Mouse (Mus musculus): Measurements from ENCODE around the gene Gm10644. TPM values are rescaled to one million over a fixed set of nuclear protein-coding genes. Genes with fewer than 3 reads are reported as not detected.

The Gm10644 gene
- 0.76 and 0.84 TPM in 2 replicates for polyA plus RNA-seq (2015; fragmentation: Nextera tagmentation; extraction: Ambion mirVana)

- peak; percentile 100 for ATAC-seq (ENCODE audit: low FRiP score)
- H3K27ac ChIP-seq: peak within 1 kb of the TSS; percentile 74
- peak within 1 kb of the TSS; percentile 97 for H3K4me2 ChIP-seq
- H3K9me3 ChIP-seq: no peaks in the 10 kb centered on the region
- H3K4me1 ChIP-seq (replicated peaks): peaks cover 19% of the 10 kb centered on the region
- 0% methylated on average over 75 of the region's 75 CpGs for WGBS
- H3K36me3 ChIP-seq: no peaks in the 10 kb centered on the region
- no peaks in the 10 kb centered on the region for H3K27me3 ChIP-seq
- H3K4me3 ChIP-seq: peak within 1 kb of the TSS; percentile 58
- peak within 1 kb of the TSS; percentile 68 for H3K9ac ChIP-seq
Observed at GRCm38 (mm10) chr8:83955106-83955957, at the start of gene Gm10644, which contains the start of gene Asf1b. Gene Gm10644, minus strand, starts transcription at chr8:83955205. Gene Asf1b, plus strand, starts transcription at chr8:83955507.

- WGBS: under 1% methylated on average over 30 of the region's 30 CpGs
Observed at GRCm38 (mm10) chr8:84004533-84005201, 49.7 kb upstream of the Gm10644 start.

GRCm38 (mm10) chr8:84003612-84004246, 48.7 kb upstream of the Gm10644 start:
- peak overlapping the region; percentile 90 for H3K4me2 ChIP-seq
- peaks cover 40% of the 10 kb centered on the region for H3K4me1 ChIP-seq (replicated peaks)
- H3K4me3 ChIP-seq: peak overlapping the region; percentile 59
- H3K27ac ChIP-seq: no peak overlapping the region
- H3K9ac ChIP-seq: peak overlapping the region; percentile 82
- peaks cover 32% of the 10 kb centered on the region for H3K27me3 ChIP-seq
- peaks cover 10% of the 10 kb centered on the region for H3K36me3 ChIP-seq
- no peaks in the 10 kb centered on the region for H3K9me3 ChIP-seq
- ATAC-seq (ENCODE audit: low FRiP score): no peak
- 80% methylated on average over 6 of the region's 6 CpGs for WGBS

More at GRCm38 (mm10) chr8:84004533-84005201, 49.7 kb upstream of the Gm10644 start:
- Histone ChIP-seq H3K27ac (peak overlapping the region; percentile 67), H3K36me3 (peaks cover 5% of the 10 kb centered on the region), H3K27me3 (peaks cover 34% of the 10 kb centered on the region), H3K9ac (peak overlapping the region; percentile 82), H3K4me2 (peak overlapping the region; percentile 90), H3K9me3 (no peaks in the 10 kb centered on the region), H3K4me3 (peak overlapping the region; percentile 59), H3K4me1 (replicated peaks) (peaks cover 30% of the 10 kb centered on the region)
- ATAC-seq (ENCODE audit: low FRiP score): peak; percentile 79

GRCm38 (mm10) chr8:84002957-84003611, 48.1 kb upstream of the Gm10644 start:
- Histone ChIP-seq H3K27me3 (peaks cover 31% of the 10 kb centered on the region), H3K27ac (no peak overlapping the region), H3K9ac (no peak overlapping the region), H3K4me3 (no peak overlapping the region), H3K4me1 (replicated peaks) (peaks cover 42% of the 10 kb centered on the region), H3K4me2 (no peak overlapping the region; the same call in 1 of the 2 replicates), H3K36me3 (peaks cover 10% of the 10 kb centered on the region), H3K9me3 (no peaks in the 10 kb centered on the region)
- 62% methylated on average over 12 of the region's 12 CpGs for WGBS
- ATAC-seq (ENCODE audit: low FRiP score): no peak

GRCm38 (mm10) chr8:84001281-84002000, 46.4 kb upstream of the Gm10644 start, which contains the start of gene 1700067K01Rik:
Gene 1700067K01Rik, plus strand, starts transcription at chr8:84001502.
- Histone ChIP-seq H3K9ac (peak within 1 kb of the TSS; percentile 35), H3K4me2 (peak within 1 kb of the TSS; percentile 33), H3K9me3 (no peaks in the 10 kb centered on the region), H3K4me1 (replicated peaks) (peaks cover 45% of the 10 kb centered on the region), H3K27ac (no peak within 1 kb of the TSS), H3K4me3 (peak within 1 kb of the TSS; percentile 17), H3K27me3 (peaks cover 31% of the 10 kb centered on the region), H3K36me3 (peaks cover 10% of the 10 kb centered on the region)
- 18% methylated on average over 61 of the region's 61 CpGs for WGBS
- no peak for ATAC-seq (ENCODE audit: low FRiP score)

GRCm38 (mm10) chr8:83999825-84000224, 44.8 kb upstream of the Gm10644 start:
- Histone ChIP-seq H3K4me2 (peak overlapping the region; percentile 79; the same call in 1 of the 2 replicates), H3K4me3 (no peak overlapping the region), H3K9me3 (no peaks in the 10 kb centered on the region), H3K27me3 (peaks cover 31% of the 10 kb centered on the region), H3K4me1 (replicated peaks) (peaks cover 47% of the 10 kb centered on the region), H3K27ac (no peak overlapping the region), H3K9ac (0 out of 2 replicates have a peak overlapping the region, but pooled peaks have one; percentile 83), H3K36me3 (peaks cover 14% of the 10 kb centered on the region)
- WGBS: 94% methylated on average over 2 of the region's 2 CpGs
- ATAC-seq (ENCODE audit: low FRiP score): no peak

GRCm38 (mm10) chr8:83999057-83999705, 44.2 kb upstream of the Gm10644 start:
- no peak for ATAC-seq (ENCODE audit: low FRiP score)
- WGBS: 70% methylated on average over 16 of the region's 16 CpGs
- no peaks in the 10 kb centered on the region for H3K9me3 ChIP-seq
- H3K36me3 ChIP-seq: peaks cover 20% of the 10 kb centered on the region
- peak overlapping the region; percentile 76 for H3K4me3 ChIP-seq
- peak overlapping the region; percentile 79 for H3K4me2 ChIP-seq
- peaks cover 31% of the 10 kb centered on the region for H3K27me3 ChIP-seq
- H3K4me1 ChIP-seq (replicated peaks): peaks cover 43% of the 10 kb centered on the region
- H3K9ac ChIP-seq: peak overlapping the region; percentile 83
- H3K27ac ChIP-seq: no peak overlapping the region

GRCm38 (mm10) chr8:83998231-83999056, 43.4 kb upstream of the Gm10644 start:
- ATAC-seq (ENCODE audit: low FRiP score): peak; percentile 14; the same call in 1 of the 2 replicates
- Histone ChIP-seq H3K9me3 (no peaks in the 10 kb centered on the region), H3K27me3 (peaks cover 31% of the 10 kb centered on the region), H3K4me1 (replicated peaks) (peaks cover 38% of the 10 kb centered on the region), H3K4me2 (peak overlapping the region; percentile 79), H3K4me3 (peak overlapping the region; percentile 76), H3K27ac (peak overlapping the region; percentile 88), H3K36me3 (peaks cover 27% of the 10 kb centered on the region), H3K9ac (peak overlapping the region; percentile 83)
- WGBS: 1% methylated on average over 61 of the region's 92 CpGs

- H3K27ac ChIP-seq: peak within 1 kb of the TSS; percentile 97
- WGBS: 2% methylated on average over 39 of the region's 112 CpGs
- peak; percentile 11; the same call in 1 of the 2 replicates for ATAC-seq (ENCODE audit: low FRiP score)
- H3K4me2 ChIP-seq: peak within 1 kb of the TSS; percentile 79
- peak within 1 kb of the TSS; percentile 76 for H3K4me3 ChIP-seq
- no peaks in the 10 kb centered on the region for H3K9me3 ChIP-seq
- H3K36me3 ChIP-seq: peaks cover 28% of the 10 kb centered on the region
- H3K9ac ChIP-seq: peak within 1 kb of the TSS; percentile 90
- peaks cover 31% of the 10 kb centered on the region for H3K27me3 ChIP-seq
- H3K4me1 ChIP-seq (replicated peaks): peaks cover 35% of the 10 kb centered on the region
Observed at GRCm38 (mm10) chr8:83997511-83998141, 42.6 kb upstream of the Gm10644 start, which contains the start of gene Samd1. Gene Samd1, plus strand, starts transcription at chr8:83997672.

Measured in hindbrain, embryonic 13.5 days (tissue).